Mouse (Mus musculus): ENCODE data around the gene Colec11. TPM values are rescaled to one million over a fixed set of nuclear protein-coding genes. Genes with fewer than 3 reads are reported as not detected.
A peak's percentile ranks its signal among the peaks of the same experiment; 100 is the strongest.

Gene Colec11
- polyA plus RNA-seq, 1 experiment from 2014 or later, result 1.8 TPM

GRCm38 (mm10) chr12:28625407-28625806, 2.2 kb upstream of the Colec11 start:
- Histone ChIP-seq H3K9me3 (no peaks in the 10 kb centered on the region), H3K27ac (no peak overlapping the region), H3K36me3 (peaks cover 13% of the 10 kb centered on the region), H3K4me3 (replicated peaks) (no peak overlapping the region), H3K9ac (no peak overlapping the region), H3K4me1 (replicated peaks) (peaks cover 15% of the 10 kb centered on the region), H3K27me3 (replicated peaks) (no peaks in the 10 kb centered on the region), H3K4me2 (replicated peaks) (no peak overlapping the region)
- ATAC-seq, result no peak
- WGBS, result 73% methylated on average over 7 of the region's 7 CpGs

- H3K36me3 ChIP-seq, result peaks cover 2% of the 10 kb centered on the region
- no peak for ATAC-seq
- H3K4me2 ChIP-seq (replicated peaks), result no peak overlapping the region
- peaks cover 15% of the 10 kb centered on the region for H3K4me1 ChIP-seq (replicated peaks)
- no peaks in the 10 kb centered on the region for H3K9me3 ChIP-seq
- H3K27ac ChIP-seq, result no peak overlapping the region
- WGBS, result 80% methylated on average over 2 of the region's 2 CpGs
- no peak overlapping the region for H3K9ac ChIP-seq
- H3K4me3 ChIP-seq (replicated peaks), result no peak overlapping the region
- no peaks in the 10 kb centered on the region for H3K27me3 ChIP-seq (replicated peaks)
Measured at GRCm38 (mm10) chr12:28624251-28624650, 1.1 kb upstream of the Colec11 start.

GRCm38 (mm10) chr12:28622641-28623040, 536 bp downstream of the Colec11 start:
- Histone ChIP-seq H3K36me3 (no peaks in the 10 kb centered on the region), H3K9ac (no peak overlapping the region), H3K9me3 (no peaks in the 10 kb centered on the region), H3K27ac (no peak overlapping the region), H3K4me3 (replicated peaks) (no peak overlapping the region), H3K27me3 (replicated peaks) (no peaks in the 10 kb centered on the region), H3K4me1 (replicated peaks) (peaks cover 15% of the 10 kb centered on the region), H3K4me2 (replicated peaks) (no peak overlapping the region)
- WGBS, result 53% methylated on average over 1 of the region's 1 CpGs
- no peak for ATAC-seq

GRCm38 (mm10) chr12:28622167-28622532, 1.0 kb downstream of the Colec11 start:
- ATAC-seq, result no peak
- no peak overlapping the region for H3K4me3 ChIP-seq (replicated peaks)
- WGBS, result 29% methylated on average over 5 of the region's 5 CpGs
- peaks cover 15% of the 10 kb centered on the region for H3K4me1 ChIP-seq (replicated peaks)
- H3K27ac ChIP-seq, result no peak overlapping the region
- H3K9ac ChIP-seq, result no peak overlapping the region
- H3K27me3 ChIP-seq (replicated peaks), result no peaks in the 10 kb centered on the region
- no peak overlapping the region for H3K4me2 ChIP-seq (replicated peaks)
- no peaks in the 10 kb centered on the region for H3K36me3 ChIP-seq
- no peaks in the 10 kb centered on the region for H3K9me3 ChIP-seq

- Histone ChIP-seq H3K36me3 (no peaks in the 10 kb centered on the region), H3K4me1 (replicated peaks) (peaks cover 15% of the 10 kb centered on the region), H3K4me2 (replicated peaks) (no peak overlapping the region), H3K27me3 (replicated peaks) (no peaks in the 10 kb centered on the region), H3K4me3 (replicated peaks) (no peak overlapping the region), H3K9me3 (no peaks in the 10 kb centered on the region), H3K9ac (no peak overlapping the region), H3K27ac (no peak overlapping the region)
- WGBS, result 9% methylated on average over 7 of the region's 7 CpGs
- no peak for ATAC-seq
Measured at GRCm38 (mm10) chr12:28621451-28622166, 1.6 kb downstream of the Colec11 start.

- H3K36me3 ChIP-seq, result no peaks in the 10 kb centered on the region
- 52% methylated on average over 4 of the region's 4 CpGs for WGBS
- H3K9me3 ChIP-seq, result no peaks in the 10 kb centered on the region
- no peak overlapping the region for H3K9ac ChIP-seq
- H3K4me2 ChIP-seq (replicated peaks), result no peak overlapping the region
- no peak overlapping the region for H3K27ac ChIP-seq
- no peak overlapping the region for H3K4me3 ChIP-seq (replicated peaks)
- H3K27me3 ChIP-seq (replicated peaks), result no peaks in the 10 kb centered on the region
- H3K4me1 ChIP-seq (replicated peaks), result peaks cover 11% of the 10 kb centered on the region
- ATAC-seq, result no peak
Measured at GRCm38 (mm10) chr12:28617297-28617696, 5.9 kb downstream of the Colec11 start.

- Histone ChIP-seq H3K4me3 (replicated peaks) (no peak overlapping the region), H3K4me1 (replicated peaks) (no peaks in the 10 kb centered on the region), H3K4me2 (replicated peaks) (no peak overlapping the region), H3K27ac (no peak overlapping the region), H3K27me3 (replicated peaks) (no peaks in the 10 kb centered on the region), H3K9me3 (no peaks in the 10 kb centered on the region), H3K9ac (no peak overlapping the region), H3K36me3 (no peaks in the 10 kb centered on the region)
- no peak for ATAC-seq
- WGBS, result 67% methylated on average over 7 of the region's 7 CpGs
Measured at GRCm38 (mm10) chr12:28614401-28614800, 8.8 kb downstream of the Colec11 start.

GRCm38 (mm10) chr12:28612391-28612790, 10.8 kb downstream of the Colec11 start:
- Histone ChIP-seq H3K27ac (no peak overlapping the region), H3K9ac (peak overlapping the region; percentile 13), H3K9me3 (no peaks in the 10 kb centered on the region), H3K4me3 (replicated peaks) (no peak overlapping the region), H3K27me3 (replicated peaks) (no peaks in the 10 kb centered on the region), H3K4me1 (replicated peaks) (no peaks in the 10 kb centered on the region), H3K36me3 (no peaks in the 10 kb centered on the region), H3K4me2 (replicated peaks) (no peak overlapping the region)
- WGBS, result 43% methylated on average over 6 of the region's 6 CpGs
- ATAC-seq, result no peak

GRCm38 (mm10) chr12:28607546-28608305, 15.5 kb downstream of the Colec11 start:
- Histone ChIP-seq H3K4me3 (replicated peaks) (no peak overlapping the region), H3K27ac (no peak overlapping the region), H3K27me3 (replicated peaks) (no peaks in the 10 kb centered on the region), H3K4me2 (replicated peaks) (no peak overlapping the region), H3K4me1 (replicated peaks) (no peaks in the 10 kb centered on the region), H3K9ac (no peak overlapping the region), H3K36me3 (no peaks in the 10 kb centered on the region), H3K9me3 (no peaks in the 10 kb centered on the region)
- ATAC-seq, result no peak
- 65% methylated on average over 17 of the region's 17 CpGs for WGBS

- Histone ChIP-seq H3K4me1 (replicated peaks) (no peaks in the 10 kb centered on the region), H3K27ac (no peak overlapping the region), H3K4me3 (replicated peaks) (no peak overlapping the region), H3K9me3 (no peaks in the 10 kb centered on the region), H3K36me3 (no peaks in the 10 kb centered on the region), H3K27me3 (replicated peaks) (no peaks in the 10 kb centered on the region), H3K9ac (no peak overlapping the region), H3K4me2 (replicated peaks) (no peak overlapping the region)
- no peak for ATAC-seq
- WGBS, result 76% methylated on average over 1 of the region's 1 CpGs
Measured at GRCm38 (mm10) chr12:28603494-28603893, 19.7 kb downstream of the Colec11 start.

- no peak overlapping the region for H3K27ac ChIP-seq
- WGBS, result 27% methylated on average over 4 of the region's 4 CpGs
- H3K27me3 ChIP-seq (replicated peaks), result no peaks in the 10 kb centered on the region
- H3K9ac ChIP-seq, result no peak overlapping the region
- no peaks in the 10 kb centered on the region for H3K4me1 ChIP-seq (replicated peaks)
- peak; percentile 12; the same call in 1 of the 2 replicates for ATAC-seq
- no peak overlapping the region for H3K4me3 ChIP-seq (replicated peaks)
- no peaks in the 10 kb centered on the region for H3K36me3 ChIP-seq
- H3K4me2 ChIP-seq (replicated peaks), result no peak overlapping the region
- no peaks in the 10 kb centered on the region for H3K9me3 ChIP-seq
Measured at GRCm38 (mm10) chr12:28602259-28602658, 20.9 kb downstream of the Colec11 start.

- Histone ChIP-seq H3K9me3 (no peaks in the 10 kb centered on the region), H3K27me3 (replicated peaks) (no peaks in the 10 kb centered on the region), H3K4me1 (replicated peaks) (no peaks in the 10 kb centered on the region), H3K36me3 (no peaks in the 10 kb centered on the region), H3K4me2 (replicated peaks) (no peak overlapping the region), H3K27ac (no peak overlapping the region), H3K4me3 (replicated peaks) (no peak overlapping the region), H3K9ac (no peak overlapping the region)
- no peak for ATAC-seq
- WGBS, result 54% methylated on average over 2 of the region's 2 CpGs
Measured at GRCm38 (mm10) chr12:28598526-28598991, 24.6 kb downstream of the Colec11 start.

- H3K27ac ChIP-seq, result no peak overlapping the region
- ATAC-seq, result no peak
- no peak overlapping the region for H3K4me3 ChIP-seq (replicated peaks)
- no peak overlapping the region for H3K4me2 ChIP-seq (replicated peaks)
- no peaks in the 10 kb centered on the region for H3K4me1 ChIP-seq (replicated peaks)
- no peaks in the 10 kb centered on the region for H3K9me3 ChIP-seq
- H3K27me3 ChIP-seq (replicated peaks), result no peaks in the 10 kb centered on the region
- WGBS, result 52% methylated on average over 3 of the region's 3 CpGs
- no peak overlapping the region for H3K9ac ChIP-seq
- no peaks in the 10 kb centered on the region for H3K36me3 ChIP-seq
Measured at GRCm38 (mm10) chr12:28598110-28598509, 25.1 kb downstream of the Colec11 start.
